Mouse (Mus musculus) urinary bladder, postnatal 0 days (tissue): ENCODE data around the gene F12. TPM values are rescaled to one million over a fixed set of nuclear protein-coding genes. Genes with fewer than 3 reads are reported as not detected.

ENCODE experiments used
- microRNA-seq: library from miRNA; unstranded; fragments of <30 nt; microRNA quantifications from one replicate; pipeline ENCODE4, GENCODE M21; 2016
- polyA plus RNA-seq: library from polyadenylated mRNA; unstranded; fragments of >200 nt; fragmentation: Nextera tagmentation; extraction: Ambion mirVana; gene quantifications from 2 replicates; pipeline ENCODE4 v1.2.1, GENCODE M21; 2015

The F12 gene
- 0.30 TPM in 1 of 2 replicates, not detected in the other for polyA plus RNA-seq

DNA sequence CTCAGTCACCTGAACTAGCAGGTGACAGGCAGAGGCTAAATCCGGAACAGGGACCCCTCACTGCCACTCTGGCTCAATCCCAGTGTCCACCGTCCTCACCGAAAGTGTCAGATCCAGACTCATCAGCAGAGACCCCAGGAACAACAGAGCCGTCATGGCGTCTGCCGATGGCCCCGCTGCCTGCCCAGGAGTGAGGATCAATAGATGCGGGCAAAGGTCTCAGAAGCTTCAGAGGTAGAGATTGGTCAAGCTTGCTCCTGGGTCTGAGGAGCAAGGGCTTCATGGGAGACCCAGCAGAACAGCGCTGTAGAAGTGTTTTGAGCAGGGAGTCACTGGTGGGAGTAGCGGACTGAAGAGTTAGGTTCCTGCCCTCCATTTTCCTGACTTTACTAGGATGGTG, at the start of gene F12:
Gene F12 (minus strand): TSS at position 181 of the 400 bp plus-strand sequence.

DNA sequence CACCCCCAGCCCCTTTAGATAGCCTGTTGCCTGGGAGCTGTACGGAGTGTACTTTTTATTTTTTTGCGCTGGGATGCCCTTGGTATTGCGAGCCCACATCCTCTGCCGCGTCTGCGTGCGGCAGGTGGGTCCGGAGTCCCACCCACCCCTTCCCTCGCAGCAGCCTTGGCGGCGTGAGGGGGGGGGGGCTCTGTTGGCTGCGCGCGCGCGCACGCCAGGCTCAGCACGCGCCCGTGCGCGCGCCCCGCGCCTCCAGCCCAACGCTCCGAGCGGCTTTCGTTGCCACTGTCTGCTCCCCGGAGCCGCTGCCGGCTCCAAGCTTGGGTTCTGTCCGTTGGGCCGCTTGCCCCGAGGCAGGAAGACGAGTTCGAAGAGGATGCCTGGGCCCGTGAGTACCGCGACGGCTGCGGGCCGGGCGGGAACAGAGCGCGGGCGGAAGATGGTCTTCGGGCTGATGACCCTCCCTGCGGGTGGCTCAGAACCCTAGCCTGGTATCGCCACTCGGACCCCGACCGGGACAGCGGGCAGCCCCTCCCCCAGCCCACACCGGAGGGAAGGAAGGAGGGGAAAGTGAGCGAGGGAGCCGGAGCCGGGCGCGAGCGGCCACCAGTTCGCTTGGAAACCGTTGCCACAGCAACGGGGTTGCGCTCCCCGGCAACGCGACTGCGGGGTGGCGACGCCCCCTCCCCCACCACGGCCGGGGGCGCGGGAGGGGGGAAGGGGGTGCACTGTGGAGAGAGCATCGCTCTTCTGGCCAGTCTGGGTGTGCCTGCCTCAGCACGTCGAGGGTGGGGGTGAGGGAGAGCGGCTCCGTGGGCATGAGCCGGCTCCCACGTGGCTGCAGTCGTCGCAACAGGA, 37.7 kb upstream of the F12 start, which contains the start of gene Prr7:
Gene Prr7 (plus strand): TSS at position 241 of the 858 bp plus-strand sequence.

DNA sequence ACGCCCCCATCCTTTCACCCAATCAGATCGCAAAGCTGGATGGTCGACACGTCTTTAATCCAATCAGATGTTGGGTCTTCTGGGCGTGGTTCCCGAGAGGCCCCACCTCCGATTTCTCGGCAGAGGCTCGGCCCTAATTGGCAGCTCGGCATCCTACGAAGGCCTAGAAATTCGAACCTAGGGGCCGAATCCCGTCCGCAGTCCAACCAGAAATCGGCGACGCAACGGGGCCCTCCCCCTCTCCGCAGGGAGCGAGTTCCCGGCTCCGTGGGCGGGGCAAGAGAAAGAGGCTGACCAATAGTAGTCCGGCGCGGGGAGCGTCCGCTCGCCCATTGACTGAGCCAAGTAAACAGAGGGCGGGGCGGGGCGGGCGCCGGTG, 18.3 kb upstream of the F12 start, which contains the start of gene Grk6:
Gene Grk6 (plus strand): TSS at position 136 of the 379 bp plus-strand sequence.

DNA sequence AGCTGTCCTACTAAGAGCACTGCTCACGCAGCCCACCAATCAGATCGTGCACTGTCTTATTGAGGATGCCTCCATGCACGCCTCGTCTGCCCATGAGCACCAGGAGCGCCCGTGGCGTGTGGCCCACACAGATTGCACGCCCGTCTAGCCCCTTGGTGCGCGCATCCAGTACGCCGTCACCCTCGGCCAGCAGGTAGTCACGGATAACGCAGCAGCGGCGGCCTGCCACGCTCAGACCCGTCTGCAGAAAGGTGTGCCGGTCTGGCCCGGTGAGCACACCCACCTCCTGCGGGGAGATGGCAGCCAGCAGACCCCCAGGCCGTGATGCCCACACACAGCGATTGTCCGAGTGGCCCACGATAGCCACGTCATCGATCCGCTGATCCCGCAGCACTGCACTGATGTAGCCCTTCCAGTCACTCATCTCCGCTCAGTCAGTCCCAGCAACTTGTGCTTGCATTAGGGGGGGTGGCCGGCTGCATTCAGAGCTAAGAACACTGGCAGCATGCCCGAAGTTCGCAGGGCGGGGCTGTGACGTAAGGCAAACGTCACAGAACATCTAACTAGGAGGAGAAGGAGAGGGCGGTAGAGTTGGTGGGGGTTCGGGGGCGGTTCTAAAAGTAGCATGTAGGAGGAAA, 11.7 kb downstream of the F12 start, which contains the start of gene Pfn3:
Gene Pfn3 (minus strand): TSS at position 490 of the 638 bp plus-strand sequence.

DNA sequence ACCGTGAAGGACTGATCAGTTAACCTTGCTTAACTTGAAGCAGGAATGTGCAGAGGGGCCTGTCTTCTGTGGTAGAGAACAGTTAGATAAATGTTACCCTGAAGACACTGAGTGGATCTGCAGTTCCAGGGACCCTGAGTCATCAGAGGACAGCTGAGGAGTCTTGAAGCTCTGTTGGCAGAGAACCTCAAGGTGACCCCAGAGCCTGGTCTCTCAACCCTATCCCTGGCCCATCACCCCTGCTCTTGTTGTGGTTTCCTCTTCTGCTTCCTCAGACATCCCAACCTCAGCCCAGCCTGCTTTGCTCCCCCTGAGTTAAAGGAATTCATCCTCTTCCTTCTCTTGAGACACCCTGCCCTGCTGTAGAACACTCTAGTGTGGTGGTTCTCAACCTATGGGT, 28.5 kb downstream of the F12 start, which contains the start of gene Slc34a1:
Gene Slc34a1 (plus strand): TSS at position 100 of the 400 bp plus-strand sequence.

DNA sequence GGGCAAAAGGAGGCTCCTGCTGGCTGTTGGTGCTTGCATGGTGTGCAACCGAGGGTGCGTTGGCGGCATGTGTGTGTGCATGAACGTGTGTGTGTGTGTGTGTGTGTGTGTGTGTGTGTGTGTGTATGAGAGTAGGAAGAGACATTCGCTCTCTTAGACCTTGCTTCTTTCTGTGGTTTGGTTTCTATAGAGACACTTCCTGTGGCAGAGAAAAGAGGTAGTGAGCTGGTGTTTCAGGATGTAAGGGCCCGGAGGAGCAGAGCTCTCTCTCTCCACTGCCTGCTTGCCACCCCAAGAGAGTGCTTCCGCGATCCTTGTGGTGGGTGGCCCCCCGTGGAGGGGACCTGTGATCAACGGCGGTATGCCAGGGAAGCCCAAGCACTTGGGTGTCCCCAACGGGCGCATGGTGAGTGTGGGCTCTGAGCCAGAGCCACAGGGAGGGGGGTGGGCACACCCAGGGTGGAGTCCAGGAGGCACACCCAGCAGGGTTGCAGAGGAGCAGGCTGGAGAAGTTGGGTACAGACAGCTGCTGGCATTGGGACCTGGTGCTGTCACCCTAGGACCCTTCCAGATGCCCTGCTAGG, 57.0 kb downstream of the F12 start, which contains the start of gene Rgs14:
Gene Rgs14 (plus strand): TSS at position 202 of the 584 bp plus-strand sequence.

Small RNA genes within 50 kb of the gene (microRNA-seq; reads per million reads assigned to microRNA genes)
- gene Mir6943: not detected

Other genes with a start within 250 kb of the F12 start
- 36.3 and 38.2 TPM in 2 replicates for gene Nsd1, start 217.0 kb downstream of the F12 start, polyA plus RNA-seq
- 381 and 386 TPM in 2 replicates for gene Prelid1, start 106.3 kb downstream of the F12 start, polyA plus RNA-seq
- gene Rab24, start 104.8 kb downstream of the F12 start, polyA plus RNA-seq: 53.5 and 60.3 TPM in 2 replicates
- gene Mxd3, start 97.0 kb downstream of the F12 start, polyA plus RNA-seq: 8.5 and 9.3 TPM in 2 replicates
- gene Lman2, start 64.0 kb downstream of the F12 start, polyA plus RNA-seq: 57.9 and 62.4 TPM in 2 replicates
- 0.49 and 1.8 TPM in 2 replicates for gene Rgs14, start 57.1 kb downstream of the F12 start, polyA plus RNA-seq
- gene Slc34a1, start 28.6 kb downstream of the F12 start, polyA plus RNA-seq: not detected in 2 replicates
- gene Pfn3, start 11.6 kb downstream of the F12 start, polyA plus RNA-seq: not detected in 2 replicates
- gene Grk6, start 18.3 kb upstream of the F12 start, polyA plus RNA-seq: 21.2 and 22.9 TPM in 2 replicates
- gene Prr7, start 37.5 kb upstream of the F12 start, polyA plus RNA-seq: 0.42 TPM in 1 of 2 replicates, not detected in the other
- gene Dbn1, start 61.3 kb upstream of the F12 start, polyA plus RNA-seq: 55.6 and 76.0 TPM in 2 replicates
- 767 and 826 TPM in 2 replicates for gene Pdlim7, start 86.9 kb upstream of the F12 start, polyA plus RNA-seq
- gene Dok3, start 102.5 kb upstream of the F12 start, polyA plus RNA-seq: 2.6 and 9.6 TPM in 2 replicates
- 23.4 and 27.9 TPM in 2 replicates for gene Ddx41, start 109.9 kb upstream of the F12 start, polyA plus RNA-seq
- 12.6 and 13.7 TPM in 2 replicates for gene Fam193b, start 144.3 kb upstream of the F12 start, polyA plus RNA-seq
- 104 and 125 TPM in 2 replicates for gene Tmed9, start 146.9 kb upstream of the F12 start, polyA plus RNA-seq
- 18.9 and 19.7 TPM in 2 replicates for gene B4galt7, start 173.1 kb upstream of the F12 start, polyA plus RNA-seq
- gene Caml, start 196.2 kb upstream of the F12 start, polyA plus RNA-seq: 32.8 and 38.6 TPM in 2 replicates
- 15.8 and 16.5 TPM in 2 replicates for gene Ddx46, start 208.2 kb upstream of the F12 start, polyA plus RNA-seq